Mouse (Mus musculus): ENCODE measurements at regions not wholly inside any gene's neighbourhood (a gene's known extent, or its start where the extent isn't known, plus 50 kb on each side); places are given as distances from the start of the nearest gene placed in this dataset.

- TF ChIP-seq CTCF (conservative IDR thresholded peaks at IDR 0.05; ENCODE audit: low read length) (no peak), POU5F1 (IDR thresholded peaks at IDR 0.05; ENCODE audit: borderline replicate concordance, low read length) (no peak)
Observed at GRCm38 (mm10) chr13:51042881-51043402, 57.7 kb upstream of the Spin1 start.
